Mouse (Mus musculus) lung, adult 2 months (tissue): ENCODE results near the gene Gm853. TPM values are rescaled to one million over a fixed set of nuclear protein-coding genes. Genes with fewer than 3 reads are reported as not detected.

Source experiments
- DNase-seq: peaks from one replicate; pipeline ENCODE4 v3.0.0; 2022
- H3K4me1 ChIP-seq: fragments of 200-500 bp; 2 replicates; pipeline ENCODE4 v1.6.1; 2011; ENCODE audit warnings: low read length; ENCODE audit not compliant: control insufficient read depth, insufficient read depth
- H3K4me3 ChIP-seq: fragments of 200-500 bp; replicated peaks from 2 replicates; pipeline ENCODE3; 2011; ENCODE audit warnings: low read depth, mild to moderate bottlenecking, control low read depth, low read length; ENCODE audit errors: extremely low read depth
- CTCF ChIP-seq: fragments of 200-500 bp; IDR thresholded peaks from 2 replicates; pipeline ENCODE4 v1.5.1; 2011; ENCODE audit warnings: mild to moderate bottlenecking, low read length, control low read depth; ENCODE audit not compliant: insufficient read depth
- POLR2A ChIP-seq: fragments of 200-500 bp; IDR thresholded peaks from 2 replicates; pipeline ENCODE4 v1.6.1; 2011; ENCODE audit warnings: low read depth, mild to moderate bottlenecking, control low read depth, low read length, borderline replicate concordance; ENCODE audit errors: extremely low read depth
- WGBS: fragments of 180-500 bp; shearing (Covaris S2); methylation state at CpG from one replicate; pipeline ENCODE4 v1.1.7; 2018; 5-methylcytosine and 5-hydroxymethylcytosine counted together
- polyA plus RNA-seq: library from polyadenylated mRNA; depleted of rRNA; stranded (reverse); fragments of >200 nt; gene quantifications from 2 replicates; pipeline ENCODE4 v1.2.3, GENCODE M21; 2012; rRNA removed

Gene Gm853
- polyA plus RNA-seq, 1 experiment: not detected

- H3K4me1 ChIP-seq: peaks cover 43% of the 10 kb centered on the region
- no peak for DNase-seq
- TF ChIP-seq POLR2A: no peak
- no peak overlapping the region for H3K4me3 ChIP-seq
- 84% methylated on average over 16 of the region's 16 CpGs for WGBS
Observed at GRCm38 (mm10) chr4:130169411-130169971, 52.7 kb downstream of the Gm853 start.

GRCm38 (mm10) chr4:130168280-130169183 is 53.7 kb downstream of the Gm853 start:
- TF ChIP-seq POLR2A: peak; percentile 39; the same call in 1 of the 2 replicates
- TF ChIP-seq CTCF: no peak
- WGBS: 29% methylated on average over 16 of the region's 16 CpGs
- DNase-seq: peak; percentile 85
- peak overlapping the region; percentile 18 for H3K4me3 ChIP-seq
- H3K4me1 ChIP-seq: peaks cover 43% of the 10 kb centered on the region

- peak overlapping the region; percentile 18 for H3K4me3 ChIP-seq
- DNase-seq: no peak
- H3K4me1 ChIP-seq: peaks cover 39% of the 10 kb centered on the region
- TF ChIP-seq CTCF (no peak), POLR2A (peak; percentile 15; the same call in 1 of the 2 replicates)
- 26% methylated on average over 9 of the region's 9 CpGs for WGBS
Observed at GRCm38 (mm10) chr4:130167814-130168213, 54.4 kb downstream of the Gm853 start.

- no peak for TF ChIP-seq CTCF
- no peak for TF ChIP-seq POLR2A
- WGBS: 52% methylated on average over 22 of the region's 22 CpGs
- H3K4me3 ChIP-seq: no peak overlapping the region
Observed at GRCm38 (mm10) chr4:130167321-130167720, 54.9 kb downstream of the Gm853 start.

GRCm38 (mm10) chr4:130166592-130166991 is 55.6 kb downstream of the Gm853 start:
- 55% methylated on average over 8 of the region's 8 CpGs for WGBS
- H3K4me1 ChIP-seq: peaks cover 32% of the 10 kb centered on the region
- no peak for DNase-seq

More at GRCm38 (mm10) chr4:130167321-130167720, 54.9 kb downstream of the Gm853 start:
- DNase-seq: no peak
- H3K4me1 ChIP-seq: peaks cover 38% of the 10 kb centered on the region

GRCm38 (mm10) chr4:130166061-130166460 is 56.1 kb downstream of the Gm853 start:
- TF ChIP-seq POLR2A (no peak), CTCF (no peak)
- 82% methylated on average over 18 of the region's 18 CpGs for whole genome bisulfite sequencing
- no peak for DNase-seq
- Histone ChIP-seq H3K4me1 (peaks cover 29% of the 10 kb centered on the region), H3K4me3 (no peak overlapping the region)

More at GRCm38 (mm10) chr4:130166592-130166991, 55.6 kb downstream of the Gm853 start:
- H3K4me3 ChIP-seq: no peak overlapping the region
- no peak; the same call in 1 of the 2 replicates for TF ChIP-seq POLR2A
- no peak for TF ChIP-seq CTCF

GRCm38 (mm10) chr4:130164121-130164520 is 58.1 kb downstream of the Gm853 start:
- no peak for DNase-seq
- H3K4me1 ChIP-seq: peaks cover 29% of the 10 kb centered on the region
- 84% methylated on average over 6 of the region's 6 CpGs for WGBS
- H3K4me3 ChIP-seq: no peak overlapping the region
- TF ChIP-seq CTCF (no peak), POLR2A (no peak)

- TF ChIP-seq CTCF: no peak
- peak; percentile 77; the same call in 1 of the 2 replicates for TF ChIP-seq POLR2A
- 6% methylated on average over 20 of the region's 20 CpGs for WGBS
- H3K4me3 ChIP-seq: peak overlapping the region; percentile 38
- peaks cover 23% of the 10 kb centered on the region for H3K4me1 ChIP-seq
- peak; percentile 53 for DNase-seq
Observed at GRCm38 (mm10) chr4:130163391-130163861, 58.8 kb downstream of the Gm853 start.

- no peak for DNase-seq
- TF ChIP-seq POLR2A (no peak), CTCF (no peak)
- Histone ChIP-seq H3K4me3 (no peak overlapping the region), H3K4me1 (peaks cover 6% of the 10 kb centered on the region; the same call in 1 of the 2 replicates)
- WGBS: 55% methylated on average over 4 of the region's 4 CpGs
Observed at GRCm38 (mm10) chr4:130161349-130161748, 60.9 kb downstream of the Gm853 start.

Other genes with a start within 250 kb of the Gm853 start
- gene Adgrb2, start 237.5 kb downstream of the Gm853 start, polyA plus RNA-seq: 0.80 and 4.6 TPM in 2 replicates
- 27.9 and 31.8 TPM in 2 replicates for gene Col16a1, start 174.6 kb downstream of the Gm853 start, polyA plus RNA-seq
- 106 and 118 TPM in 2 replicates for gene Pef1, start 119.8 kb downstream of the Gm853 start, polyA plus RNA-seq
- 0.19 and 0.66 TPM in 2 replicates for gene Hcrtr1, start 83.0 kb downstream of the Gm853 start, polyA plus RNA-seq
- gene Tinagl1, start 47.3 kb downstream of the Gm853 start, polyA plus RNA-seq: 134 and 222 TPM in 2 replicates
- gene Serinc2, start 56.8 kb upstream of the Gm853 start, polyA plus RNA-seq: 42.2 and 66.5 TPM in 2 replicates
- 48.5 and 75.4 TPM in 2 replicates for gene Fabp3, start 86.2 kb upstream of the Gm853 start, polyA plus RNA-seq
- gene Gm10570, start 86.3 kb upstream of the Gm853 start, polyA plus RNA-seq: 0.40 TPM in 1 of 2 replicates, not detected in the other
- 17.3 and 18.2 TPM in 2 replicates for gene Zcchc17, start 137.5 kb upstream of the Gm853 start, polyA plus RNA-seq
- 18.1 and 26.2 TPM in 2 replicates for gene Snrnp40, start 137.7 kb upstream of the Gm853 start, polyA plus RNA-seq